Comparison of ENCODE assay signal across 15 mouse cellular contexts in genomic region chr15:27558456-27559147, GRCm38 (mm10).
DNase-seq lines count a peak whose midpoint lies in the region; ATAC-seq and TF ChIP-seq lines count a peak whose summit lies in the region.
"Had no signal": no experiment of that assay in that cellular context is flagged by ENCODE, and none has a peak within 500 bp of the region (broad histone marks: within the 10 kb centered on the region; RNA-seq: fewer than 3 reads in every experiment).

No protein-coding gene starts in this region.

- H3K4me2 ChIP-seq in kidney, postnatal 0 days (ENCODE audit: low read length) = no peak overlapping the region
- H3K4me2 ChIP-seq in embryonic facial prominence, embryonic 12.5 days (replicated peaks) = peak overlapping the region; percentile 17; the same call in 1 of the 2 replicates
- H3K4me2 ChIP-seq in forebrain, embryonic 14.5 days (ENCODE audit: low read length) = no peak overlapping the region
- no peak overlapping the region for H3K4me2 ChIP-seq in midbrain, embryonic 15.5 days
- H3K4me2 ChIP-seq: liver, embryonic 11.5 days had no signal

- peak; percentile 20 for DNase-seq in kidney, postnatal 0 days (ENCODE audit: low spot score)
- DNase-seq in kidney, adult 8-10 months = no peak
- peak; percentile 43 for DNase-seq in forebrain, embryonic 14.5 days (ENCODE audit: low spot score)
- no peak for DNase-seq in lung, postnatal 4 days
- no peak for DNase-seq in left cerebral cortex, postnatal 14 days (ENCODE audit: low spot score in 2 of 2)
- DNase-seq: cerebellum, adult 2 months; embryo, embryonic 11 days; heart, postnatal 36 days; kidney, adult 9 months had no signal

- no peaks in the 10 kb centered on the region for H3K9me3 ChIP-seq in kidney, postnatal 0 days (replicated peaks; ENCODE audit: low read length)
- H3K9me3 ChIP-seq in embryonic facial prominence, embryonic 12.5 days = no peaks in the 10 kb centered on the region
- H3K9me3 ChIP-seq in forebrain, embryonic 14.5 days (replicated peaks; ENCODE audit: control insufficient read depth, low read length) = no peaks in the 10 kb centered on the region
- no peaks in the 10 kb centered on the region for H3K9me3 ChIP-seq in midbrain, embryonic 15.5 days

- no peaks in the 10 kb centered on the region for H3K4me1 ChIP-seq in kidney, postnatal 0 days (replicated peaks; ENCODE audit: insufficient read depth, low read length)
- H3K4me1 ChIP-seq in embryonic facial prominence, embryonic 12.5 days = peaks cover 12% of the 10 kb centered on the region
- peaks cover 5% of the 10 kb centered on the region; the same call in 1 of the 2 replicates for H3K4me1 ChIP-seq in forebrain, embryonic 14.5 days (ENCODE audit: control insufficient read depth, insufficient read depth, low read length)
- peaks cover 19% of the 10 kb centered on the region for H3K4me1 ChIP-seq in midbrain, embryonic 15.5 days

- WGBS in kidney, postnatal 0 days = 43% methylated on average over 16 of the region's 16 CpGs
- WGBS in embryonic facial prominence, embryonic 12.5 days = 35% methylated on average over 16 of the region's 16 CpGs
- 33% methylated on average over 16 of the region's 16 CpGs for WGBS in forebrain, embryonic 14.5 days
- 38% methylated on average over 16 of the region's 16 CpGs for WGBS in midbrain, embryonic 15.5 days

- H3K9ac ChIP-seq in kidney, postnatal 0 days (ENCODE audit: low read depth, low read length) = no peak overlapping the region
- no peak overlapping the region for H3K9ac ChIP-seq in embryonic facial prominence, embryonic 12.5 days
- no peak overlapping the region; the same call in 1 of the 2 replicates for H3K9ac ChIP-seq in forebrain, embryonic 14.5 days (ENCODE audit: low read length)
- no peak overlapping the region for H3K9ac ChIP-seq in midbrain, embryonic 15.5 days

- H3K4me3 ChIP-seq in kidney, postnatal 0 days (replicated peaks; ENCODE audit: low read depth, low read length) = no peak overlapping the region
- H3K4me3 ChIP-seq in embryonic facial prominence, embryonic 12.5 days = no peak overlapping the region
- H3K4me3 ChIP-seq in forebrain, embryonic 14.5 days (ENCODE audit: low read depth, low read length) = no peak overlapping the region
- no peak overlapping the region for H3K4me3 ChIP-seq in midbrain, embryonic 15.5 days

- H3K36me3 ChIP-seq in kidney, postnatal 0 days (ENCODE audit: insufficient read depth, low read length) = no peaks in the 10 kb centered on the region
- H3K36me3 ChIP-seq in embryonic facial prominence, embryonic 12.5 days = no peaks in the 10 kb centered on the region
- no peaks in the 10 kb centered on the region; the same call in 1 of the 2 replicates for H3K36me3 ChIP-seq in forebrain, embryonic 14.5 days (ENCODE audit: control insufficient read depth, insufficient read depth, low read length)
- 0 out of 2 replicates have a peak, but pooled peaks cover 3% of the 10 kb centered on the region for H3K36me3 ChIP-seq in midbrain, embryonic 15.5 days (replicated peaks)

- intact Hi-C loops in left cerebral cortex, postnatal 14 days (cut with DNase I) = no loop called here

- H3K27me3 ChIP-seq in kidney, postnatal 0 days (ENCODE audit: insufficient read depth, low read length) = no peaks in the 10 kb centered on the region
- H3K27me3 ChIP-seq in embryonic facial prominence, embryonic 12.5 days = no peaks in the 10 kb centered on the region
- no peaks in the 10 kb centered on the region for H3K27me3 ChIP-seq in forebrain, embryonic 14.5 days (replicated peaks; ENCODE audit: control insufficient read depth, insufficient read depth, low read length)
- H3K27me3 ChIP-seq in midbrain, embryonic 15.5 days (replicated peaks) = no peaks in the 10 kb centered on the region

- no peak overlapping the region for H3K27ac ChIP-seq in kidney, postnatal 0 days
- peak overlapping the region; percentile 36; the same call in 1 of the 2 replicates for H3K27ac ChIP-seq in embryonic facial prominence, embryonic 12.5 days
- H3K27ac ChIP-seq in forebrain, embryonic 14.5 days (ENCODE audit: low read depth, low read length) = no peak overlapping the region
- H3K27ac ChIP-seq in midbrain, embryonic 15.5 days = peak overlapping the region; percentile 65

- TF ChIP-seq CTCF in kidney, postnatal 0 days (IDR thresholded peaks at IDR 0.05; ENCODE audit: low read depth) = no peak

- no peak; the same call in 1 of the 2 replicates for ATAC-seq in kidney, postnatal 0 days (replicated peaks; ENCODE audit: low FRiP score, low read depth)
- ATAC-seq in embryonic facial prominence, embryonic 12.5 days (ENCODE audit: insufficient number of reproducible peaks, insufficient read depth, low FRiP score, low TSS enrichment) = no peak; the same call in 1 of the 2 replicates
- ATAC-seq in forebrain, embryonic 14.5 days = peak; percentile 46; the same call in 1 of the 2 replicates
- ATAC-seq in midbrain, embryonic 15.5 days (replicated peaks) = peak; percentile 84
- no peak for ATAC-seq in erythroblast, adult 5-6 weeks (replicated peaks; ENCODE audit: low FRiP score, poor library complexity, severe bottlenecking)
- ATAC-seq: activated CD4-positive, CD25-positive, alpha-beta regulatory T cell, adult 4 months; lung, postnatal 0 days had no signal

Comparison
In these comparisons a context has a peak if more than half of its experiments do, and no peak if none do; other contexts are left out.
1. DNase-seq: peak in kidney, postnatal 0 days (single experiment) and forebrain, embryonic 14.5 days (single experiment); none in kidney, adult 8-10 months (0 of 2), lung, postnatal 4 days (0 of 2) and left cerebral cortex, postnatal 14 days (0 of 2).
2. ATAC-seq: peak in forebrain, embryonic 14.5 days (single experiment) and midbrain, embryonic 15.5 days (single experiment); none in kidney, postnatal 0 days (single experiment), embryonic facial prominence, embryonic 12.5 days (single experiment) and erythroblast, adult 5-6 weeks (single experiment).
3. H3K27ac ChIP-seq: peak in embryonic facial prominence, embryonic 12.5 days (single experiment) and midbrain, embryonic 15.5 days (single experiment); none in kidney, postnatal 0 days (single experiment) and forebrain, embryonic 14.5 days (single experiment).